Comparison of ENCODE assay signal across 17 mouse cellular contexts in genomic region chr3:51631971-51632370, GRCm38 (mm10). TPM values are rescaled to one million over a fixed set of nuclear protein-coding genes. Genes with fewer than 3 reads are reported as not detected.
"Had no signal": no experiment of that assay in that cellular context is flagged by ENCODE, and none has a peak within 500 bp of the region (broad histone marks: within the 10 kb centered on the region; RNA-seq: fewer than 3 reads in every experiment).

No protein-coding gene starts in this region.

- H3K4me3 ChIP-seq: limb, embryonic 12.5 days; limb, embryonic 15.5 days; midbrain, embryonic 12.5 days had no signal

- H3K4me2 ChIP-seq: limb, embryonic 12.5 days; limb, embryonic 15.5 days; liver, embryonic 11.5 days; lung, embryonic 14.5 days; midbrain, embryonic 12.5 days had no signal

- H3K36me3 ChIP-seq: limb, embryonic 12.5 days; limb, embryonic 15.5 days; midbrain, embryonic 12.5 days had no signal

- H3K27ac ChIP-seq: limb, embryonic 12.5 days; limb, embryonic 15.5 days; liver, embryonic 14.5 days; macrophage; midbrain, embryonic 12.5 days had no signal

- H3K9me3 ChIP-seq: limb, embryonic 15.5 days had no signal

- H3K27me3 ChIP-seq: limb, embryonic 12.5 days; limb, embryonic 15.5 days; midbrain, embryonic 12.5 days had no signal

- ATAC-seq: liver, postnatal 0 days; lung, postnatal 0 days; midbrain, embryonic 16.5 days had no signal

- DNase-seq: kidney, postnatal 14 days; kidney, postnatal 4 days; left cerebral cortex, postnatal 4 days; liver, postnatal 0 days; lung, embryonic 14.5 days; thymus, adult 18-20 months; thymus, postnatal 36 days had no signal

- H3K9ac ChIP-seq: limb, embryonic 12.5 days; limb, embryonic 15.5 days; liver, embryonic 14.5 days; liver, postnatal 0 days; lung, embryonic 14.5 days; midbrain, embryonic 12.5 days had no signal

- H3K4me1 ChIP-seq: limb, embryonic 15.5 days; midbrain, embryonic 12.5 days had no signal

RNA-seq across cellular contexts. Expression of gene Mgst2, which starts 28.2 kb away (rescaled TPM):
- total RNA-seq: layer of hippocampus, adult 18-20 months; layer of hippocampus, postnatal 14 days had no signal
